Mouse (Mus musculus) layer of hippocampus, postnatal 14 days (tissue): Measurements from ENCODE around the gene Olfr784. TPM values are rescaled to one million over a fixed set of nuclear protein-coding genes. Genes with fewer than 3 reads are reported as not detected.
"Not testable (repeated sequence)": the region's sequence is repeated elsewhere in the genome, so short reads cannot be mapped to it uniquely, and the experiment has no call there.

Source experiments
- DNase-seq, 2 experiments: peaks; one replicate each; pipeline ENCODE4 v3.0.0; 2021 to 2022; ENCODE audit warnings: low spot score in 2 of 2, mixed read lengths in 1 of 2
- long read RNA-seq, 2 experiments: library from polyadenylated mRNA; stranded (forward); transcript quantifications; one replicate each; pipeline ENCODE4 v2.0.0; 2021
- total RNA-seq, 2 experiments: library from RNA; stranded (reverse); gene quantifications; 2 replicates each; pipeline ENCODE4 v1.2.3; 2021

Olfr784 gene
- under 1 TPM in 1 of 2 experiments, not detected in 1; 0.14 TPM for total RNA-seq
- long read RNA-seq, experiment 1, result 0 reads
- long read RNA-seq, experiment 2, result 0 reads

GRCm38 (mm10) chr10:129383783-129384182 lies at the start of gene Olfr784:
Gene Olfr784, plus strand, starts transcription at chr10:129384083.
- DNase-seq, result no peak

DNA sequence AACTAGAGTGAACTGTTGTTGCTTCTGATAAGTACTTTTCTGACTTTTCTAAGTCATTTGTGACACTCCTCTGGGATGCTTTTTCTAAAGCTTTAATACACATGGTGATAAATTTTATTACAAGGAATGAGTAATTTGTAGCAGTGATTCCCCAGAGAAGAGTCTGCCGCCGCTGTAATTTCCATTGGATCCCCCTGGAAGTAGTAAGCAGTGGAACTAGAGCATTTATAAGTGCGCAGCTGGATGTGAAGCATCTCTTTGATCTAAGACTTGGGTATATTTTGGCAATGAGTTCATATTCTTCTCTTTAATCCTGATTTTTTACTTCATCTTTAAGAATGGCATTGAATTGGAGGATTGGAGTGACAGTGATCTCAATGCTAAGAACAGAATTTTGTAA lies 35.3 kb upstream of the Olfr784 start, which contains the start of gene Olfr782:
Gene Olfr782, plus strand, starts transcription at position 301 of the 400 bp plus-strand sequence.
- DNase-seq, result no peak

GRCm38 (mm10) chr10:129352475-129352874 lies 31.4 kb upstream of the Olfr784 start:
- not testable (repeated sequence) for DNase-seq

- not testable (repeated sequence) for DNase-seq
Observed at GRCm38 (mm10) chr10:129356496-129356895, 27.4 kb upstream of the Olfr784 start.

- DNase-seq, result peak; percentile 26 to 69
Observed at GRCm38 (mm10) chr10:129357307-129357706, 26.6 kb upstream of the Olfr784 start.

GRCm38 (mm10) chr10:129374051-129374450 lies 9.8 kb upstream of the Olfr784 start:
- not testable (repeated sequence) for DNase-seq

DNA sequence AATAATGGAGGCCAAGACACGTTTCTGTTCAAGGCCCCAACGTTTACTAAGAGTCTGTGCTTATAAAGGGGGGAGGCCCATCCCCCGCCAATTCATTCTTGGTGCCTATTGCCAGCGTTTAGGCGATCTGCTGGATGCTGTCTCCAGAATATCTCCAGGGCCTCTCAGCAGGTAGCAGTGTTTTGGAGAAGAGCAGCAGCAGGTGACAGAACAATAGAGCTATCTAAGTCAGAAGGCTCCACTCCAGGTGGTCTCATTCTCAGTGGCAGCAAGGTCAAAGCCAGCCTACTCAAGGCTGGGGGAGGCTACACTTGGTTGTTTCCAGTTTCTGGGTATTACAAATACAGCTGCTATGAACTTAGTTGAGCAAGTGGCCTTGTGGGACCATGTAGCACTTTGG lies 17.0 kb downstream of the Olfr784 start:
- DNase-seq, result no peak

GRCm38 (mm10) chr10:129405126-129405525 lies 21.2 kb downstream of the Olfr784 start, which contains the start of gene Olfr785:
Gene Olfr785, plus strand, starts transcription at chr10:129405426.
- no peak for DNase-seq

DNA sequence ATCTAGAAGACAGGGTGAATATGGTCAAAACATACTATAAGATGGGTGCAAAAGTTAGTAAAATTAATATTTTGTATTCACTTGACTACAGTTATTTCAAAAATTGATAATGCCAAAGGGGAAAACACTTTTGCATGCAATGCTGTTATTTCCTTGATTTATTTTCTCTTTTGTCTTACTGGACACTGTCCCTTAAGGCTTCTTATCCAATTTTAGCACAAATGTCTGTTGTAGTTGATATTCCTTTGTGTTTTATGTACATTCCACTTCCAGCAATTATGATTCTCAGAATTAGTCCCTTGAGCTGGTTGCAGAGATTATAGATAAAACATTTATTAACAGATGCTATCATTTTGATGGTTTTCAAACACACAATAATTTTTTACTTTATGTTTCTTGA lies 43.1 kb downstream of the Olfr784 start, which contains the start of gene Olfr786:
Gene Olfr786, plus strand, starts transcription at position 301 of the 400 bp plus-strand sequence.
- no peak for DNase-seq

Other genes starting within 250 kb of the Olfr784 start
- gene Olfr770, start 245.1 kb upstream of the Olfr784 start, total RNA-seq, result not detected
- not detected for gene Olfr771, start 219.3 kb upstream of the Olfr784 start, total RNA-seq
- gene Olfr772, start 206.2 kb upstream of the Olfr784 start, total RNA-seq, result not detected
- gene Olfr773, start 196.7 kb upstream of the Olfr784 start, total RNA-seq, result not detected
- not detected for gene Olfr774, start 147.9 kb upstream of the Olfr784 start, total RNA-seq
- not detected for gene Olfr775, start 135.7 kb upstream of the Olfr784 start, total RNA-seq
- not detected for gene Olfr776, start 125.0 kb upstream of the Olfr784 start, total RNA-seq
- gene Olfr777, start 112.6 kb upstream of the Olfr784 start, total RNA-seq, result not detected
- not detected for gene Olfr780, start 66.0 kb upstream of the Olfr784 start, total RNA-seq
- gene Olfr781, start 55.2 kb upstream of the Olfr784 start, total RNA-seq, result not detected
- gene Olfr782, start 35.2 kb upstream of the Olfr784 start, total RNA-seq, result not detected
- not detected for gene Olfr785, start 21.3 kb downstream of the Olfr784 start, total RNA-seq
- gene Olfr786, start 43.2 kb downstream of the Olfr784 start, total RNA-seq, result not detected
- gene Olfr787, start 77.8 kb downstream of the Olfr784 start, total RNA-seq, result not detected
- not detected for gene Olfr788, start 86.9 kb downstream of the Olfr784 start, total RNA-seq
- not detected for gene Olfr789, start 100.7 kb downstream of the Olfr784 start, total RNA-seq
- not detected for gene Olfr790, start 114.4 kb downstream of the Olfr784 start, total RNA-seq
- gene Olfr791, start 137.7 kb downstream of the Olfr784 start, total RNA-seq, result not detected
- not detected for gene Olfr792, start 155.1 kb downstream of the Olfr784 start, total RNA-seq
- not detected for gene Olfr794, start 183.6 kb downstream of the Olfr784 start, total RNA-seq
- not detected for gene Olfr796, start 228.5 kb downstream of the Olfr784 start, total RNA-seq
- not detected for gene Olfr798, start 243.9 kb downstream of the Olfr784 start, total RNA-seq